8 mouse cellular contexts compared by ENCODE assay signal in genomic region chr10:84515512-84515950, GRCm38 (mm10). TPM values are rescaled to one million over a fixed set of nuclear protein-coding genes. Genes with fewer than 3 reads are reported as not detected.
DNase-seq lines count a peak whose midpoint lies in the region; ATAC-seq and TF ChIP-seq lines count a peak whose summit lies in the region.

No protein-coding gene starts in this region.

- peak; percentile 85 for TF ChIP-seq CTCF in E14TG2a.4 (conservative IDR thresholded peaks at IDR 0.05; ENCODE audit: low read length)
- peak; percentile 90 for TF ChIP-seq CTCF in heart, postnatal 0 days (IDR thresholded peaks at IDR 0.05; ENCODE audit: low read depth)

- no peaks in the 10 kb centered on the region for H3K36me3 ChIP-seq in E14TG2a.4 (ENCODE audit: insufficient read depth, low read length)
- no peaks in the 10 kb centered on the region for H3K36me3 ChIP-seq in embryonic facial prominence, embryonic 12.5 days
- no peaks in the 10 kb centered on the region for H3K36me3 ChIP-seq in heart, postnatal 0 days (replicated peaks; ENCODE audit: control insufficient read depth, insufficient read depth, low read length)
- H3K36me3 ChIP-seq in liver, embryonic 12.5 days: no peaks in the 10 kb centered on the region

- H3K9me3 ChIP-seq in E14TG2a.4 (ENCODE audit: low read length): no peaks in the 10 kb centered on the region
- no peaks in the 10 kb centered on the region for H3K9me3 ChIP-seq in embryonic facial prominence, embryonic 12.5 days
- H3K9me3 ChIP-seq in heart, postnatal 0 days (replicated peaks; ENCODE audit: control insufficient read depth, low read length): no peaks in the 10 kb centered on the region
- H3K9me3 ChIP-seq in liver, embryonic 12.5 days (replicated peaks): no peaks in the 10 kb centered on the region

- WGBS in embryonic facial prominence, embryonic 12.5 days: 35% methylated on average over 3 of the region's 3 CpGs
- WGBS in heart, postnatal 0 days: 14% methylated on average over 3 of the region's 3 CpGs
- 32% methylated on average over 3 of the region's 3 CpGs for WGBS in liver, embryonic 12.5 days (ENCODE audit: insufficient replicate concordance)

- TF ChIP-seq EP300 in heart, postnatal 0 days (IDR thresholded peaks at IDR 0.05; ENCODE audit: low read depth): no peak

- DNase-seq in adrenal gland, postnatal 36 days: peak; percentile 63 to 77
- peak; percentile 75 for DNase-seq in heart, postnatal 0 days (ENCODE audit: low spot score)
- DNase-seq in kidney, postnatal 14 days: peak; percentile 82
- peak; percentile 84 for DNase-seq in neural tube, embryonic 10.5 days (ENCODE audit: extremely low spot score, low spot score)
- DNase-seq in testis, postnatal 14 days (ENCODE audit: low spot score): peak; percentile 54

- no peak overlapping the region for H3K4me2 ChIP-seq in embryonic facial prominence, embryonic 12.5 days (replicated peaks)
- H3K4me2 ChIP-seq in heart, postnatal 0 days (ENCODE audit: low read depth, low read length): no peak overlapping the region
- no peak overlapping the region for H3K4me2 ChIP-seq in liver, embryonic 12.5 days

- peak; percentile 54; the same call in 1 of the 2 replicates for ATAC-seq in embryonic facial prominence, embryonic 12.5 days (ENCODE audit: insufficient number of reproducible peaks, insufficient read depth, low FRiP score, low TSS enrichment)
- ATAC-seq in heart, postnatal 0 days (ENCODE audit: insufficient read depth, low read depth): peak; percentile 72
- peak; percentile 60; the same call in 1 of the 2 replicates for ATAC-seq in liver, embryonic 12.5 days

- H3K4me3 ChIP-seq in E14TG2a.4 (replicated peaks; ENCODE audit: low read length): no peak overlapping the region
- H3K4me3 ChIP-seq in embryonic facial prominence, embryonic 12.5 days: no peak overlapping the region
- no peak overlapping the region for H3K4me3 ChIP-seq in heart, postnatal 0 days (ENCODE audit: low read depth, low read length)
- H3K4me3 ChIP-seq in liver, embryonic 12.5 days: no peak overlapping the region

- H3K4me1 ChIP-seq in E14TG2a.4 (replicated peaks; ENCODE audit: low read depth, low read length): peaks cover 64% of the 10 kb centered on the region
- H3K4me1 ChIP-seq in embryonic facial prominence, embryonic 12.5 days: 0 out of 2 replicates have a peak, but pooled peaks cover 4% of the 10 kb centered on the region
- no peaks in the 10 kb centered on the region for H3K4me1 ChIP-seq in heart, postnatal 0 days (ENCODE audit: control insufficient read depth, insufficient read depth)
- peaks cover 25% of the 10 kb centered on the region for H3K4me1 ChIP-seq in liver, embryonic 12.5 days

- no peaks in the 10 kb centered on the region for H3K27me3 ChIP-seq in E14TG2a.4 (ENCODE audit: insufficient read depth, low read length)
- no peaks in the 10 kb centered on the region for H3K27me3 ChIP-seq in embryonic facial prominence, embryonic 12.5 days
- H3K27me3 ChIP-seq in heart, postnatal 0 days (ENCODE audit: control insufficient read depth, insufficient read depth, low read length): no peaks in the 10 kb centered on the region
- H3K27me3 ChIP-seq in liver, embryonic 12.5 days (replicated peaks): no peaks in the 10 kb centered on the region

- H3K27ac ChIP-seq in embryonic facial prominence, embryonic 12.5 days: no peak overlapping the region
- H3K27ac ChIP-seq in heart, postnatal 0 days (ENCODE audit: low read depth): no peak overlapping the region
- no peak overlapping the region for H3K27ac ChIP-seq in liver, embryonic 12.5 days

- no peak overlapping the region for H3K9ac ChIP-seq in embryonic facial prominence, embryonic 12.5 days
- H3K9ac ChIP-seq in heart, postnatal 0 days (replicated peaks; ENCODE audit: low read depth, low read length): no peak overlapping the region
- no peak overlapping the region for H3K9ac ChIP-seq in liver, embryonic 12.5 days

RNA-seq across cellular contexts. Expression of gene Ckap4, which starts 18.3 kb away (rescaled TPM):
- total RNA-seq in adrenal gland, postnatal 36 days (2021): 10 to 100 TPM; 47.1 to 59.6 TPM
- 113 and 117 TPM in 2 replicates for polyA plus RNA-seq in embryonic facial prominence, embryonic 12.5 days (2016; fragmentation: Nextera tagmentation; extraction: Ambion mirVana)
- total RNA-seq in heart, postnatal 0 days (2014; rRNA removed; ENCODE audit: low replicate concordance): 59.8 and 83.8 TPM in 2 replicates
- 42.6 and 45.6 TPM in 2 replicates for polyA plus RNA-seq in heart, postnatal 0 days (2015; fragmentation: Nextera tagmentation; extraction: Ambion mirVana)
- polyA plus RNA-seq in liver, embryonic 12.5 days (2016; fragmentation: Nextera tagmentation; extraction: Ambion mirVana): 26.0 and 28.8 TPM in 2 replicates
